Mouse (Mus musculus) cerebellum, adult 2 months (tissue): Measurements from ENCODE around the gene Pde1c.

Source experiments
- CTCF ChIP-seq: fragments of 200-500 bp; IDR thresholded peaks from 2 replicates; pipeline ENCODE4 v1.5.1; 2011; ENCODE audit warnings: low read depth, mild to moderate bottlenecking, control low read depth, low read length, moderate library complexity, borderline replicate concordance; ENCODE audit not compliant: insufficient read depth
- POLR2A ChIP-seq: fragments of 200-500 bp; IDR thresholded peaks from 2 replicates; pipeline ENCODE4 v1.6.1; 2011; ENCODE audit warnings: low read length, control low read depth, borderline replicate concordance; ENCODE audit not compliant: insufficient read depth

DNA sequence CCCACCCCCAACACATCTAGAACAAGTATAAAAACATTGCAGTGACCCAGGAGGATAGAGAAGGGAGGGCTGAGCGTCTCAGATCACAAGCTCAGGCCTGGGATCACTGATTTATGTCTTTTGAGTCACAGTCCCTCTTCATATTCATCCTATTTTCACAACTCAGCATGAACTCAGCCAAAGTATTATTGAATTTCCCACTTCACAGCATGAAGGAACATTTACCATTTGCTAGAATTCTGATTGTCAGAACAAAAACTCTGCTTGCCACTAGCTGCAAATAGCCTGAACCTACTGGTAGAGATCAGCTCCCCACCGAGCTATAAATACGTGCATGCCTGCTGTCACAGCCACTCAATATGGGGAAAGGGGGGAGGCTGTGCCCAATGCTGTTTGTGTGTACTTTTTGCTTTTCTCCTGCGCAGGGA is 492.5 kb downstream of the Pde1c start:
- TF ChIP-seq POLR2A = no peak
- no peak for TF ChIP-seq CTCF
